Comparison of ENCODE assay signal across 18 mouse cellular contexts in genomic region chr12:53070907-53071306, GRCm38 (mm10).
"Had no signal": no experiment of that assay in that cellular context is flagged by ENCODE, and none has a peak within 500 bp of the region (broad histone marks: within the 10 kb centered on the region; RNA-seq: fewer than 3 reads in every experiment).

No protein-coding gene starts in this region.

- H3K27ac ChIP-seq: intestine, embryonic 15.5 days; limb, embryonic 12.5 days; limb, embryonic 15.5 days; liver, embryonic 14.5 days; macrophage had no signal

- H3K4me2 ChIP-seq: intestine, embryonic 15.5 days; limb, embryonic 12.5 days; limb, embryonic 15.5 days; liver, embryonic 11.5 days; lung, embryonic 14.5 days had no signal

- H3K4me3 ChIP-seq: intestine, embryonic 15.5 days; limb, embryonic 12.5 days; limb, embryonic 15.5 days; myocyte had no signal

- H3K4me1 ChIP-seq: intestine, embryonic 15.5 days; limb, embryonic 12.5 days; limb, embryonic 15.5 days had no signal

- H3K27me3 ChIP-seq: intestine, embryonic 15.5 days; limb, embryonic 12.5 days; limb, embryonic 15.5 days had no signal

- H3K9me3 ChIP-seq: intestine, embryonic 15.5 days; limb, embryonic 12.5 days; limb, embryonic 15.5 days had no signal

- H3K36me3 ChIP-seq: intestine, embryonic 15.5 days; limb, embryonic 12.5 days; limb, embryonic 15.5 days had no signal

- H3K9ac ChIP-seq: intestine, embryonic 15.5 days; limb, embryonic 12.5 days; limb, embryonic 15.5 days; liver, embryonic 14.5 days; liver, postnatal 0 days; lung, embryonic 14.5 days had no signal

- ATAC-seq: intestine, embryonic 15.5 days; liver, postnatal 0 days; lung, postnatal 0 days; midbrain, embryonic 16.5 days had no signal

- DNase-seq: kidney, adult 11 months; kidney, adult 8-10 months; kidney, postnatal 14 days; kidney, postnatal 4 days; left cerebral cortex, postnatal 4 days; liver, postnatal 0 days; lung, embryonic 14.5 days; thymus, adult 18-20 months; thymus, postnatal 36 days had no signal
